Mouse (Mus musculus) liver, embryonic 15.5 days (tissue): Measurements from ENCODE around the gene 2610002M06Rik. TPM values are rescaled to one million over a fixed set of nuclear protein-coding genes. Genes with fewer than 3 reads are reported as not detected.

Experiments
- ATAC-seq: fragments of 200-750 bp; cut with Nextera tagmentation; 2 replicates; pipeline ENCODE4 v1.8.0; 2017; ENCODE audit warnings: moderate number of reproducible peaks, mild to moderate bottlenecking, moderate library complexity; ENCODE audit not compliant: insufficient read depth
- H3K27ac ChIP-seq: fragments of 300-500 bp; sonication (generic); replicated peaks from 2 replicates; pipeline ENCODE4 v1.5.1; 2015; ENCODE audit warnings: mild to moderate bottlenecking, inconsistent platforms
- H3K27me3 ChIP-seq: fragments of 300-500 bp; sonication (generic); 2 replicates; pipeline ENCODE4 v1.6.1; 2015; ENCODE audit warnings: mild to moderate bottlenecking, inconsistent platforms
- H3K36me3 ChIP-seq: fragments of 300-500 bp; sonication (generic); replicated peaks from 2 replicates; pipeline ENCODE4 v1.6.1; 2015; ENCODE audit warnings: moderate library complexity, mild to moderate bottlenecking, inconsistent platforms
- H3K4me1 ChIP-seq: fragments of 300-500 bp; sonication (generic); replicated peaks from 2 replicates; pipeline ENCODE4 v1.6.1; 2015; ENCODE audit warnings: inconsistent platforms
- H3K4me2 ChIP-seq: fragments of 300-500 bp; sonication (generic); 2 replicates; pipeline ENCODE4 v1.6.1; 2015; ENCODE audit warnings: moderate library complexity, mild to moderate bottlenecking, inconsistent platforms
- H3K4me3 ChIP-seq: fragments of 300-500 bp; sonication (generic); replicated peaks from 2 replicates; pipeline ENCODE4 v1.5.1; 2015; ENCODE audit warnings: mild to moderate bottlenecking, inconsistent platforms
- H3K9ac ChIP-seq: fragments of 300-500 bp; sonication (generic); 2 replicates; pipeline ENCODE4 v1.6.1; 2015; ENCODE audit warnings: moderate library complexity, mild to moderate bottlenecking, inconsistent platforms
- H3K9me3 ChIP-seq: fragments of 300-500 bp; sonication (generic); replicated peaks from 2 replicates; pipeline ENCODE4 v1.6.1; 2016; ENCODE audit warnings: inconsistent platforms
- WGBS: fragments of 180-500 bp; shearing (Covaris S2); methylation state at CpG from one replicate; pipeline ENCODE4 v1.1.7; 2015; ENCODE audit warnings: mixed read lengths; ENCODE audit not compliant: insufficient replicate concordance; 5-methylcytosine and 5-hydroxymethylcytosine counted together
- polyA plus RNA-seq: library from polyadenylated mRNA; unstranded; fragments of >200 nt; fragmentation: Nextera tagmentation; extraction: Ambion mirVana; gene quantifications from 2 replicates; pipeline ENCODE4 v1.2.1, GENCODE M21; 2015

Gene 2610002M06Rik
- 7.0 and 7.8 TPM in 2 replicates for polyA plus RNA-seq

- Histone ChIP-seq H3K27me3 (no peaks in the 10 kb centered on the region), H3K27ac (peak within 1 kb of the TSS; percentile 29; the same call in 1 of the 2 replicates), H3K36me3 (no peaks in the 10 kb centered on the region), H3K9ac (peak within 1 kb of the TSS; percentile 63), H3K4me1 (0 out of 2 replicates have a peak, but pooled peaks cover 3% of the 10 kb centered on the region), H3K9me3 (no peaks in the 10 kb centered on the region), H3K4me3 (peak within 1 kb of the TSS; percentile 70), H3K4me2 (peak within 1 kb of the TSS; percentile 64)
- peak; percentile 99 for ATAC-seq
- 17% methylated on average over 28 of the region's 28 CpGs for WGBS
Observed at GRCm38 (mm10) chrX:107816218-107816554, at the start of gene 2610002M06Rik. Gene 2610002M06Rik, minus strand, starts transcription at chrX:107816334.

- Histone ChIP-seq H3K36me3 (no peaks in the 10 kb centered on the region), H3K27ac (no peak overlapping the region), H3K4me2 (no peak overlapping the region), H3K27me3 (no peaks in the 10 kb centered on the region), H3K9me3 (no peaks in the 10 kb centered on the region), H3K9ac (no peak overlapping the region), H3K4me3 (no peak overlapping the region), H3K4me1 (no peaks in the 10 kb centered on the region)
- 23% methylated on average over 4 of the region's 4 CpGs for WGBS
- no peak for ATAC-seq
Observed at GRCm38 (mm10) chrX:107858165-107858564, 42.0 kb upstream of the 2610002M06Rik start.

- Histone ChIP-seq H3K36me3 (no peaks in the 10 kb centered on the region), H3K4me1 (0 out of 2 replicates have a peak, but pooled peaks cover 3% of the 10 kb centered on the region), H3K9me3 (no peaks in the 10 kb centered on the region), H3K27ac (no peak overlapping the region), H3K4me2 (peak overlapping the region; percentile 64), H3K27me3 (no peaks in the 10 kb centered on the region), H3K9ac (no peak overlapping the region), H3K4me3 (peak overlapping the region; percentile 70; the same call in 1 of the 2 replicates)
- ATAC-seq, result no peak
- 74% methylated on average over 6 of the region's 6 CpGs for WGBS
Observed at GRCm38 (mm10) chrX:107816726-107817125, 592 bp upstream of the 2610002M06Rik start.

- no peaks in the 10 kb centered on the region for H3K36me3 ChIP-seq
Observed at GRCm38 (mm10) chrX:107815502-107816217, 474 bp downstream of the 2610002M06Rik start.

GRCm38 (mm10) chrX:107812120-107812519 lies 4.0 kb downstream of the 2610002M06Rik start:
- H3K9ac ChIP-seq, result no peak overlapping the region
- H3K36me3 ChIP-seq, result no peaks in the 10 kb centered on the region
- no peaks in the 10 kb centered on the region for H3K9me3 ChIP-seq
- no peak overlapping the region for H3K4me3 ChIP-seq
- no peaks in the 10 kb centered on the region for H3K27me3 ChIP-seq
- no peak overlapping the region for H3K27ac ChIP-seq
- H3K4me2 ChIP-seq, result no peak overlapping the region
- H3K4me1 ChIP-seq, result 0 out of 2 replicates have a peak, but pooled peaks cover 3% of the 10 kb centered on the region
- no peak for ATAC-seq

More at GRCm38 (mm10) chrX:107815502-107816217, 474 bp downstream of the 2610002M06Rik start:
- Histone ChIP-seq H3K9me3 (no peaks in the 10 kb centered on the region), H3K9ac (peak overlapping the region; percentile 63), H3K27ac (peak overlapping the region; percentile 29; the same call in 1 of the 2 replicates), H3K4me1 (0 out of 2 replicates have a peak, but pooled peaks cover 3% of the 10 kb centered on the region), H3K4me2 (peak overlapping the region; percentile 64), H3K27me3 (no peaks in the 10 kb centered on the region), H3K4me3 (peak overlapping the region; percentile 70)
- WGBS, result 20% methylated on average over 32 of the region's 32 CpGs
- peak; percentile 61 for ATAC-seq

GRCm38 (mm10) chrX:107796919-107797318 lies 19.2 kb downstream of the 2610002M06Rik start:
- Histone ChIP-seq H3K4me1 (peaks cover 4% of the 10 kb centered on the region; the same call in 1 of the 2 replicates), H3K27ac (no peak overlapping the region), H3K9me3 (no peaks in the 10 kb centered on the region), H3K9ac (no peak overlapping the region), H3K27me3 (no peaks in the 10 kb centered on the region), H3K4me2 (no peak overlapping the region), H3K4me3 (no peak overlapping the region), H3K36me3 (no peaks in the 10 kb centered on the region)
- WGBS, result 38% methylated on average over 2 of the region's 2 CpGs
- peak; percentile 93 for ATAC-seq

GRCm38 (mm10) chrX:107795785-107796184 lies 20.3 kb downstream of the 2610002M06Rik start:
- Histone ChIP-seq H3K4me2 (no peak overlapping the region), H3K4me3 (no peak overlapping the region), H3K4me1 (peaks cover 4% of the 10 kb centered on the region; the same call in 1 of the 2 replicates), H3K27me3 (no peaks in the 10 kb centered on the region), H3K9me3 (no peaks in the 10 kb centered on the region), H3K36me3 (no peaks in the 10 kb centered on the region), H3K27ac (no peak overlapping the region), H3K9ac (no peak overlapping the region)
- 33% methylated on average over 1 of the region's 1 CpGs for WGBS
- ATAC-seq, result no peak

GRCm38 (mm10) chrX:107792290-107792689 lies 23.8 kb downstream of the 2610002M06Rik start, which contains the start of gene Tent5d:
Gene Tent5d, plus strand, starts transcription at chrX:107792590.
- no peak within 1 kb of the TSS for H3K27ac ChIP-seq
- H3K27me3 ChIP-seq, result no peaks in the 10 kb centered on the region
- no peaks in the 10 kb centered on the region for H3K36me3 ChIP-seq
- H3K4me2 ChIP-seq, result no peak within 1 kb of the TSS
- H3K4me3 ChIP-seq, result no peak within 1 kb of the TSS
- WGBS, result 59% methylated on average over 1 of the region's 1 CpGs
- H3K9ac ChIP-seq, result no peak within 1 kb of the TSS
- ATAC-seq, result no peak
- H3K9me3 ChIP-seq, result no peaks in the 10 kb centered on the region
- peaks cover 4% of the 10 kb centered on the region; the same call in 1 of the 2 replicates for H3K4me1 ChIP-seq

GRCm38 (mm10) chrX:107790750-107791493 lies 25.2 kb downstream of the 2610002M06Rik start:
- WGBS, result 25% methylated on average over 8 of the region's 8 CpGs
- no peak for ATAC-seq
- H3K4me1 ChIP-seq, result peaks cover 3% of the 10 kb centered on the region; the same call in 1 of the 2 replicates
- H3K27me3 ChIP-seq, result no peaks in the 10 kb centered on the region
- no peak overlapping the region for H3K4me2 ChIP-seq
- no peak overlapping the region for H3K27ac ChIP-seq
- no peaks in the 10 kb centered on the region for H3K36me3 ChIP-seq
- H3K9me3 ChIP-seq, result no peaks in the 10 kb centered on the region
- H3K9ac ChIP-seq, result no peak overlapping the region
- no peak overlapping the region for H3K4me3 ChIP-seq

- 89% methylated on average over 1 of the region's 1 CpGs for WGBS
- no peaks in the 10 kb centered on the region for H3K27me3 ChIP-seq
- no peaks in the 10 kb centered on the region for H3K9me3 ChIP-seq
- H3K4me2 ChIP-seq, result no peak overlapping the region
- no peaks in the 10 kb centered on the region for H3K4me1 ChIP-seq
- H3K27ac ChIP-seq, result no peak overlapping the region
- H3K36me3 ChIP-seq, result no peaks in the 10 kb centered on the region
- no peak overlapping the region for H3K9ac ChIP-seq
- no peak for ATAC-seq
- no peak overlapping the region for H3K4me3 ChIP-seq
Observed at GRCm38 (mm10) chrX:107790136-107790535, 26.0 kb downstream of the 2610002M06Rik start.

- H3K4me2 ChIP-seq, result no peak overlapping the region
- H3K4me3 ChIP-seq, result no peak overlapping the region
- H3K4me1 ChIP-seq, result no peaks in the 10 kb centered on the region
- WGBS, result 15% methylated on average over 3 of the region's 3 CpGs
- H3K27ac ChIP-seq, result no peak overlapping the region
- H3K9me3 ChIP-seq, result no peaks in the 10 kb centered on the region
- no peaks in the 10 kb centered on the region for H3K27me3 ChIP-seq
- ATAC-seq, result no peak
- no peak overlapping the region for H3K9ac ChIP-seq
- no peaks in the 10 kb centered on the region for H3K36me3 ChIP-seq
Observed at GRCm38 (mm10) chrX:107767896-107768295, 48.2 kb downstream of the 2610002M06Rik start.
